Mouse (Mus musculus) heart, adult 2 months (tissue): ENCODE data around the gene Gpx3. TPM values are rescaled to one million over a fixed set of nuclear protein-coding genes. Genes with fewer than 3 reads are reported as not detected.

Source experiments
- DNase-seq, 2 experiments: peaks; one replicate each; pipeline ENCODE4 v3.0.0; 2021
- H3K27ac ChIP-seq: fragments of 200-600 bp; 2 replicates; pipeline ENCODE4 v1.8.1; 2022
- H3K27me3 ChIP-seq: fragments of 200-500 bp; 2 replicates; pipeline ENCODE4 v1.6.1; 2012; ENCODE audit warnings: mild to moderate bottlenecking, low read length, inconsistent platforms, mixed read lengths; ENCODE audit not compliant: control insufficient read depth, insufficient read depth
- H3K36me3 ChIP-seq: fragments of 200-500 bp; 2 replicates; pipeline ENCODE4 v1.6.1; 2012; ENCODE audit warnings: low read length, inconsistent platforms; ENCODE audit not compliant: control insufficient read depth, insufficient read depth
- H3K4me1 ChIP-seq: fragments of 200-500 bp; 2 replicates; pipeline ENCODE4 v1.6.1; 2011; ENCODE audit warnings: low read length; ENCODE audit not compliant: control insufficient read depth, insufficient read depth
- H3K4me3 ChIP-seq: fragments of 200-600 bp; 2 replicates; pipeline ENCODE4 v1.8.1; 2022
- H3K79me2 ChIP-seq: fragments of 200-500 bp; replicated peaks from 2 replicates; pipeline ENCODE4 v1.6.1; 2012; ENCODE audit warnings: mild to moderate bottlenecking, inconsistent platforms, low read length, moderate library complexity, mixed read lengths; ENCODE audit not compliant: control insufficient read depth, insufficient read depth
- H3K9ac ChIP-seq: fragments of 200-500 bp; 2 replicates; pipeline ENCODE4 v1.6.1; 2012; ENCODE audit warnings: low read depth, mild to moderate bottlenecking, control low read depth, inconsistent platforms, low read length, mixed read lengths
- CTCF ChIP-seq: fragments of 200-600 bp; IDR thresholded peaks from 2 replicates; pipeline ENCODE4 v1.8.1; 2022; ENCODE audit warnings: antibody characterized with exemption, mild to moderate bottlenecking, moderate library complexity
- EP300 ChIP-seq: fragments of 200-500 bp; IDR thresholded peaks from 2 replicates; pipeline ENCODE4 v1.6.1; 2011; ENCODE audit warnings: low read depth, low read length, control low read depth; ENCODE audit not compliant: insufficient read depth
- POLR2A ChIP-seq: fragments of 200-500 bp; IDR thresholded peaks from 2 replicates; pipeline ENCODE4 v1.6.1; 2011; ENCODE audit warnings: mild to moderate bottlenecking, low read depth, low read length, control low read depth; ENCODE audit not compliant: insufficient read depth
- WGBS: fragments of 180-500 bp; shearing (Covaris S2); methylation state at CpG from one replicate; pipeline ENCODE4 v1.1.7; 2018; 5-methylcytosine and 5-hydroxymethylcytosine counted together
- intact Hi-C: fragments of 180-260 bp; cut with DNase I; formaldehyde crosslinking; loops from one replicate; pipeline ENCODE4 v1.15.1; 2025
- polyA plus RNA-seq: library from polyadenylated mRNA; depleted of rRNA; stranded (reverse); fragments of >200 nt; gene quantifications from 2 replicates; pipeline ENCODE4 v1.2.3, GENCODE M21; 2012
- total RNA-seq, 2 experiments: library from RNA; stranded (reverse); gene quantifications; 2 replicates each; pipeline ENCODE4 v1.2.3; 2021

Gpx3 gene
- total and polyA plus RNA-seq, 3 experiments, result 219 to 401 (median 246) TPM

DNA sequence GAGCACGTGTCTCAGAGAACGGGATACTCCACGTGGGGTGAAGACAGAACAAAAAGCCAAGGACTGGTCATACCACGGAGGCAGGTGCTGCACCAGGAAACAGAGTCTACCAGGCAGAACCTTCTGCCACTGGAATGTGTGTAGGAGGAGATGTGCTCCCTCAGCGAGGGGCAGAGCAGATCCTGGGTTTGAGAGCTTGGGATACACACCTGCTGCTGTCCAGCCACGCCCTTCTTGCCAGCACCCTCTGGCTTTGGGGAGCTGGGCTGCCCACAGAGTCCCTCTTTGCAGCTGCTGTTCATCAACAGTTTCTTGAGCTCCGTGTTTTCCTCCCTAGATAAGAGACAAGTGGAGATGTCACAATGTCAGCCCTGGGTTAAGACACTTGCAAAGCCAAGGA lies 26.6 kb downstream of the Gpx3 start:
- intact Hi-C loops, result no loop called here
- 77% methylated on average over 7 of the region's 7 CpGs for WGBS
- no peak overlapping the region for H3K27ac ChIP-seq

DNA sequence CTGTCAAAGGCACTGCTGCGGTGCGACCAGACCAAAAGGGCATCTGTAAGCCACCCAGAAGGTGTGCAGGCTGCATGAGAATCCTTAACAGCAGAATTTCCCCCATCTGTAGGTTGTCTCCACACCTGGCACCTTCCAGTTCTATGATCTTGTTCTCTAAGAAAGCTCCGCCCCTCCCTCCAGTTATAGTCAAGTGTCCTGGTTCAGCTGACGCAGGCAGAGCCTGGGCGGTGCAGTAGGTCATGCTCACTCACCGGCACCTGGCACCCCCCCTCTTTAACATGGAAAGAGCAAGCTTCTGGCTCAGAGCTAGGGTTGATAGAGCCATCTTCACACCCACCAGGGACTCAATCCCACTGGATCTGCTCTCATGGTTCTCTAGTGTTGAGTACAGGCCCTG lies 27.0 kb downstream of the Gpx3 start:
- Histone ChIP-seq H3K27me3 (no peaks in the 10 kb centered on the region), H3K79me2 (no peaks in the 10 kb centered on the region), H3K27ac (no peak overlapping the region), H3K4me3 (no peak overlapping the region), H3K9ac (no peak overlapping the region), H3K4me1 (no peaks in the 10 kb centered on the region), H3K36me3 (no peaks in the 10 kb centered on the region)
- TF ChIP-seq POLR2A (no peak), EP300 (no peak), CTCF (no peak)
- 95% methylated on average over 6 of the region's 6 CpGs for WGBS
- intact Hi-C loops, result no loop called here
- DNase-seq, result no peak

More for the DNA sequence above, 26.6 kb downstream of the Gpx3 start:
- DNase-seq, result no peak
- H3K27me3 ChIP-seq, result no peaks in the 10 kb centered on the region
- no peaks in the 10 kb centered on the region for H3K79me2 ChIP-seq
- no peaks in the 10 kb centered on the region for H3K4me1 ChIP-seq
- H3K9ac ChIP-seq, result no peak overlapping the region
- no peak for TF ChIP-seq EP300
- H3K4me3 ChIP-seq, result no peak overlapping the region
- H3K36me3 ChIP-seq, result no peaks in the 10 kb centered on the region

DNA sequence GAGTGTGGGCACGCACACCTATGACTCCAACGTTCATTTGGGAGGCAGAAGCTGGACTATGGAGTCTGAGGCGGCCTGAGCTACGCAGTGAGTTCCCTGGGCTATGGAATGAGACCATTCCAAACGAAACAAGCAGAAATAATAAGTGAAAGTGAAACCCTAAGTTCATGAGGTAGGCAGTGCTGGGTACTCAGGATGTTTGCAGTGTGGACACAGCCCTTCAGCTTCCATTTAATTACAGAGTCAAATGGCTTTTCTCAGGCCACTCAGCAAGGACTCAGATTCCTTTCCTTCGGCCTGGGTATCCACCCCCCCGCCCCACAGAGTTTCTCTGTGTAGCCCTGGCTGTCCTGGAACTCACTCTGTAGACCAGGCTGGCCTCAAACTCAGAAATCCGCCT lies 27.5 kb downstream of the Gpx3 start:
- no peaks in the 10 kb centered on the region for H3K4me1 ChIP-seq
- no peak for DNase-seq
- 87% methylated on average over 8 of the region's 8 CpGs for WGBS
- H3K9ac ChIP-seq, result no peak overlapping the region
- H3K36me3 ChIP-seq, result no peaks in the 10 kb centered on the region
- H3K4me3 ChIP-seq, result no peak overlapping the region
- H3K79me2 ChIP-seq, result no peaks in the 10 kb centered on the region
- no peaks in the 10 kb centered on the region for H3K27me3 ChIP-seq
- intact Hi-C loops, result loop anchor here (2.0 to 5.0 kb wide), 2 partner anchors 109 to 158 kb away; no protein-coding TSS in a partner anchor
- H3K27ac ChIP-seq, result no peak overlapping the region
- no peak for TF ChIP-seq CTCF
- TF ChIP-seq POLR2A, result no peak
- TF ChIP-seq EP300, result no peak

DNA sequence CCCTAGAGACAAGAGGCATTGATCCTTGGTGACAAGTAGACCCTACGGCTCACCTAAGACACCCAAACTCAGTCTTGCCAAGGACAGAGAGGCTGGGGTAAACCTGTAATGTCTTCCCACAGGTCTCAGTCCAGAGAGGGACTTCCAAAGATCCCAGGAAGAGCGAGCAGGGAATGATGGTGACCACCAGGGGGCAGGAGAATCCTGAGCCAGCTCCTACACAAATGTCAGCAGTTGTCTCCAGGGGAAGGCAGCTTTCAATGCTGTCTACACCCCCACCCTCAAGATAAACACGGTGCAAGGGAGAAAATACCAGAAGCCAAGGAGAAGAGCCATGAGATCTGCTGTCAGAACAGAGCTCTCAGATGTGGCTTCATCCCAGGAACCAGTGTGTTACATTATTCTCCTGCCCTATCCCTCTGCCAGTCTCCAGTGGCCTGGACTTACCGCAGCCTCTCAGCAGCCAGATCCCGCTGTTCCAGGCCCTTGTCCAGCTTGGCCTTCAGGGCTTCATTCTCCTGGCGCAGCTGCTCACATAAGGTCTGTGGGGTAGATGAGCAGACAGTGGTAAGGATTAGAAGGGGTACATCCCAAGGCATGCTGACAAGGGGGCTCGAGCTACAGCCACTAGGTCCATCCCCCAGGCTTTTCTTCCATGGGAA lies 28.2 kb downstream of the Gpx3 start:
- DNase-seq, result peak in 1 of 2 experiments; percentile 64
- no peaks in the 10 kb centered on the region for H3K4me1 ChIP-seq
- H3K79me2 ChIP-seq, result no peaks in the 10 kb centered on the region
- no peak overlapping the region for H3K4me3 ChIP-seq
- peak; percentile 85 for TF ChIP-seq CTCF
- 0 out of 2 replicates have a peak, but pooled peaks have one; percentile 34 for TF ChIP-seq EP300
- TF ChIP-seq POLR2A, result no peak
- intact Hi-C loops, result loop anchor here (2.0 to 5.0 kb wide), 2 partner anchors 108 to 157 kb away; no protein-coding TSS in a partner anchor
- H3K9ac ChIP-seq, result no peak overlapping the region
- H3K27me3 ChIP-seq, result no peaks in the 10 kb centered on the region
- WGBS, result 56% methylated on average over 7 of the region's 7 CpGs
- no peak overlapping the region; the same call in 1 of the 2 replicates for H3K27ac ChIP-seq
- H3K36me3 ChIP-seq, result no peaks in the 10 kb centered on the region

DNA sequence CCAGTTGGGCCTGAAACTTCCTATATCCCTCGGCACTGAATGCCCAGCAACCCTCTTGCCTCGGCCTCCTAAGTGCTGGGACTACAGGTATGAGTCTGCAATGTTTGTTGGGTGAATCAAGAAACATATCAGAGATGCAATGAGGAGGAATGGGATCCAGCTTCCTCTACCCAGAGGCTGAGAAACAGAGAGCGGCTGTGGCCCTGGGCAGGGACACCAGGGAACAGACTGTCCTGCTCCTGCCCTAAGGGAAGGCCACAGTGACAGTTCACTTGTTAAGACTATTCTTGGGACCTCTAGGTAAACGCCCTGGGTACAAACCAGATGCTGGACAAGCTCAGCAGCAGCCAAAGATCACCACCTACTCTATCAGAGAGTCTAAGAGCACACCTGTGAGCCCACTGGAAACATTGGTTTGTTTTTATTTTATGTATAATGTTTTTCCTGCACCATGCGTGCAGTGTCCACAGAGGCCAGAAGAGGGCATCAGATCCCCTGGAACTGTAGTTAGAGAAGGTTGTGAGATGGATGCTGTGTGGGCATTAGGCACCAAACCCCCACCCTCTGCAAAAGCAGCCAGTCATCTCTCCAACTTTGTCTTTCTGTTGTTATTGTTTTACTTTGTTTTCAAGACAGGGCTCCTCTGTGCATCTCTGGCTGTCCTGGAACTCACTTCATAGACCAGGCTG lies 29.3 kb downstream of the Gpx3 start:
- Histone ChIP-seq H3K27me3 (no peaks in the 10 kb centered on the region), H3K79me2 (no peaks in the 10 kb centered on the region), H3K9ac (no peak overlapping the region), H3K4me3 (no peak overlapping the region), H3K27ac (no peak overlapping the region), H3K36me3 (no peaks in the 10 kb centered on the region), H3K4me1 (no peaks in the 10 kb centered on the region)
- TF ChIP-seq EP300, result peak; percentile 68; the same call in 1 of the 2 replicates
- TF ChIP-seq POLR2A, result no peak
- TF ChIP-seq CTCF, result peak; percentile 93
- 73% methylated on average over 5 of the region's 5 CpGs for WGBS
- intact Hi-C loops, result loop anchor here (1.0 to 5.0 kb wide), 3 partner anchors 53 to 156 kb away; no protein-coding TSS in a partner anchor
- peak; percentile 41 to 72 for DNase-seq

DNA sequence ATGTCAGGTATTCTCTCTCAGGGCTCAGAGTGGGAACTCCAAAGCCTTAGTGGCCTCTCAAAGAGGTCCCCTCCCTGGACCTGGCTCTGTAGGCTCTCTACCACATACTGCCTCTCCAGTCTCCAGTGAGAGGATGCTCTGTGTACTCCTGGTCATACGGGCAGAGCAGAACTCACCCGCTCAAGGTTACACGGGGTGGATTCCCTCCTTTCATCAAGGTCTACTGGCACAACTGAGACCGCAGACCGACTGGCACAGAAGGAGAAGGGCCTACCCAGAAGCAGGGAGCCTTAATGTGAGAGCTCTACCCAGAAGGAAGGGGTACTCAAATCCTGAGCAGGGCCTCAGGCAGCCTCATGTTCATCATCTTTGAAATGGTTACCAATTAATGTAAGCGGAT lies 30.3 kb downstream of the Gpx3 start:
- Histone ChIP-seq H3K27me3 (no peaks in the 10 kb centered on the region), H3K9ac (no peak overlapping the region), H3K79me2 (no peaks in the 10 kb centered on the region), H3K27ac (no peak overlapping the region), H3K4me1 (no peaks in the 10 kb centered on the region), H3K4me3 (no peak overlapping the region), H3K36me3 (no peaks in the 10 kb centered on the region)
- TF ChIP-seq EP300, result no peak
- no peak for TF ChIP-seq POLR2A
- TF ChIP-seq CTCF, result no peak
- WGBS, result 86% methylated on average over 6 of the region's 6 CpGs
- intact Hi-C loops, result loop anchor here (5.0 kb wide), 1 partner anchor 155 kb away; no protein-coding TSS in a partner anchor
- no peak for DNase-seq
